Mouse (Mus musculus): ENCODE data around the gene Nf1. TPM values are rescaled to one million over a fixed set of nuclear protein-coding genes. Genes with fewer than 3 reads are reported as not detected.

Nf1 gene
- polyA plus RNA-seq, 1 experiment from 2014 or later, result 7.9 TPM

DNA sequence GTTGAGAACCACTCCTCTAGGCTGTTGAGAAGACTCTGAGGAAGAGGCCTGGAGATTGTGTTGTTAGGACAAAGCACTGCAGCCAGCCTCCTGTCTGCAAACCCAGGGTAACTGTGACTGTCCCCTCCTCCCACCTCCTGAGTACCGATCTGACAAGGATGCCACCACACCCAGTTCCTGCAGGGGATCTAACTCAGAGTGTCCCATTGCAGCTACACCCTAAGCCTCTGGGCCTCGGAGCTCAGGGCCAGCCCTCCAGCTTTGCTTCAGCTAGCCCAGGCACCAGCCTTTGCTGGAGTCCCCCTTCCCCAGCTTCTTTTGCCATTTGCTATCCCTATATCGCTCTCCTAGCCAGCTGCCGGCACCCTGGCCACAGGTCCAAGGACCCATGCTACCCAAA is 274.2 kb downstream of the Nf1 start:
- Histone ChIP-seq H3K36me3 (no peaks in the 10 kb centered on the region), H3K4me3 (no peak overlapping the region), H3K4me2 (replicated peaks) (no peak overlapping the region), H3K27me3 (no peaks in the 10 kb centered on the region), H3K27ac (no peak overlapping the region), H3K9me3 (no peaks in the 10 kb centered on the region), H3K4me1 (peaks cover 25% of the 10 kb centered on the region), H3K9ac (no peak overlapping the region)
- 53% methylated on average over 4 of the region's 4 CpGs for WGBS
- ATAC-seq (ENCODE audit: low FRiP score, low read depth), result no peak

DNA sequence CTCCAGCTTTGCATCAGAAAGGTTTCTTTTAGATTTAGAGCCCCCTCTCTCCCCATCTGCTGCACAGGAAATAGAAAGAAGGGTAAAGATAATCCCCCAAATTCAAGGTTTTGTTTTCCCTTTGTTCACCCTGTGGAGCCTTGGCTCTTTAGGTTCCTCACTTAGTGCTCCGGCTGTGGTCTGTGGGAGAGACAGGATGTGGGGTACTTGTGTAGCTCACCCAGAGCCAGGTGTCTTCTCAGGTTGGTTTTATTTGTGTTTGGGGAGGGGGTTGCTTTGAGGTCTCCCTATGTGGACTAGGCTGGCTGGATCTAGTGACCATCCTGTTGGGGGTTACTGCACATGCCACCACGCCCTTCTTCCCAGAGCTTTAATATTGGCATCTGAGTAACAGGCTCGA is 275.4 kb downstream of the Nf1 start:
- Histone ChIP-seq H3K4me3 (no peak overlapping the region), H3K4me2 (replicated peaks) (no peak overlapping the region), H3K27ac (no peak overlapping the region), H3K9me3 (no peaks in the 10 kb centered on the region), H3K9ac (no peak overlapping the region), H3K27me3 (no peaks in the 10 kb centered on the region), H3K4me1 (peaks cover 25% of the 10 kb centered on the region), H3K36me3 (no peaks in the 10 kb centered on the region)
- no peak for ATAC-seq (ENCODE audit: low FRiP score, low read depth)
- WGBS, result 82% methylated on average over 3 of the region's 3 CpGs

DNA sequence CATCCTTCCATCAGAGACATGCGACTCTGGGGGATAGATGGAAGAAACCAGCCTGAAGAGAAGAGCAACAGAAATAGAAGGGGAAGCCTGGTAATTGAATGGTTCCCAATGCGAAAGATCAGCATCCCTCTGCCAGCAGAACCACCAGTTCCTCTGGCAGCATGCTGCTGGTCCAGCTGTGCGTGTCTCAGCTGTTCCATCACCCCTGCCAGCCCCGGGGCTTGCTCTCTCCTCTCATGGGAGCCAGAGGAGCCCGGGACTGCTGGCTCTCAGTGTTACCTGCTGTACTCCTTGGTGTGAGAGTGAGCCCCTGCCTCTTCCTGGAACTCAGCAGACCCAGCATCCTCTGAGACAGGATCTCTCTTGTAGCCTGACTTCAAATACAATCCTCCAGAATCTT is 276.4 kb downstream of the Nf1 start:
- ATAC-seq (ENCODE audit: low FRiP score, low read depth), result no peak
- H3K4me1 ChIP-seq, result peaks cover 21% of the 10 kb centered on the region
- H3K4me3 ChIP-seq, result no peak overlapping the region
- H3K4me2 ChIP-seq (replicated peaks), result no peak overlapping the region
- H3K27ac ChIP-seq, result no peak overlapping the region
- H3K27me3 ChIP-seq, result no peaks in the 10 kb centered on the region
- WGBS, result 60% methylated on average over 5 of the region's 5 CpGs
- no peak overlapping the region for H3K9ac ChIP-seq
- H3K9me3 ChIP-seq, result no peaks in the 10 kb centered on the region
- H3K36me3 ChIP-seq, result no peaks in the 10 kb centered on the region

GRCm38 (mm10) chr11:79617991-79618390 is 278.5 kb downstream of the Nf1 start:
- no peak for ATAC-seq (ENCODE audit: low FRiP score, low read depth)
- H3K4me1 ChIP-seq, result peaks cover 2% of the 10 kb centered on the region; the same call in 1 of the 2 replicates
- WGBS, result 85% methylated on average over 8 of the region's 8 CpGs
- no peaks in the 10 kb centered on the region for H3K36me3 ChIP-seq
- no peak overlapping the region for H3K4me3 ChIP-seq
- no peak overlapping the region for H3K9ac ChIP-seq
- H3K4me2 ChIP-seq (replicated peaks), result no peak overlapping the region
- no peak overlapping the region for H3K27ac ChIP-seq
- H3K27me3 ChIP-seq, result no peaks in the 10 kb centered on the region
- no peaks in the 10 kb centered on the region for H3K9me3 ChIP-seq

DNA sequence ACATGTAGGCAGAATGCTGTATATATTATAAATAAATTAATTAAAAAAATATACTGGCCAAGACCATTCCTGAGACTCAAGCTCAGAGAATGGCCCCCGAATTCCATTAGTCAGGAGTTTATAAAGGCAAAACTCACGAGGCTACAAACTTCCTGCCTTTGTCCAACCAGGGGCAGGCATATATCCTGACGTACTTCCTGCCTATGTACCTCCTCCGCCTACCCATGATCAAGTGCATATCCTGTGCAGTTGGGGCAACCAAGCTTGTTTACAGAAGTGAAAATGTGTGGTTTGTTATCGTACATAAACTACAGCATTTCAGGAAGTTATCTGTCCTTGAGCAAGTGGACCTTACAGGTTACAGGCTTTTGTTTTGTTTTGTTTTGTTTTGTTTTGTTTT is 283.5 kb downstream of the Nf1 start:
- no peak for ATAC-seq (ENCODE audit: low FRiP score, low read depth)
- WGBS, result 84% methylated on average over 5 of the region's 5 CpGs
- no peak overlapping the region for H3K9ac ChIP-seq
- H3K9me3 ChIP-seq, result no peaks in the 10 kb centered on the region
- H3K27ac ChIP-seq, result no peak overlapping the region
- peaks cover 8% of the 10 kb centered on the region for H3K4me1 ChIP-seq
- no peaks in the 10 kb centered on the region for H3K27me3 ChIP-seq
- H3K4me2 ChIP-seq (replicated peaks), result no peak overlapping the region
- H3K4me3 ChIP-seq, result no peak overlapping the region
- no peaks in the 10 kb centered on the region for H3K36me3 ChIP-seq

GRCm38 (mm10) chr11:79624801-79625302 is 285.4 kb downstream of the Nf1 start:
- H3K36me3 ChIP-seq, result no peaks in the 10 kb centered on the region
- H3K9me3 ChIP-seq, result no peaks in the 10 kb centered on the region
- H3K4me2 ChIP-seq (replicated peaks), result no peak overlapping the region
- ATAC-seq (ENCODE audit: low FRiP score, low read depth), result 0 out of 2 replicates have a peak, but pooled peaks have one; percentile 40
- no peak overlapping the region for H3K27ac ChIP-seq
- H3K27me3 ChIP-seq, result no peaks in the 10 kb centered on the region
- H3K4me1 ChIP-seq, result peaks cover 14% of the 10 kb centered on the region
- H3K4me3 ChIP-seq, result no peak overlapping the region
- H3K9ac ChIP-seq, result no peak overlapping the region
- 11% methylated on average over 4 of the region's 4 CpGs for WGBS

DNA sequence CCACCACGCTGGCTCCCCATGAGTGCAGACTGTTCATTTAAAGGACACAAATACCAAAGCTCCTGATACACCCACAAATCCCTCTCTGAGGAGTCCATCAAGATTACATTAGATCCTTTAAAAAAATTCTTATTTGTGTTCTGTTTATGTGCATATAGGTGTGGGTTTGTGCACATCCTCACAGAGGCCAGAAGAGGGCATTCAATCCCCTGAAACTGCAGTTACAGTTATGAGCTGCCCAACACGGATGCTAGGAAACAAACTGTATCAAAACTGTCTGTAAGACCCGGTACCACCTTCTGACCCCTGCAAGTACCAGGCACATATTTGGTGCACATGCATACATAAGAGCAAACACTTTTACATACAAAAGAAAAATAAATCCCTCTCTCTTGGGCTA is 289.2 kb downstream of the Nf1 start:
- Histone ChIP-seq H3K27me3 (no peaks in the 10 kb centered on the region), H3K36me3 (no peaks in the 10 kb centered on the region), H3K9ac (no peak overlapping the region), H3K4me1 (peaks cover 22% of the 10 kb centered on the region), H3K4me2 (replicated peaks) (no peak overlapping the region), H3K9me3 (no peaks in the 10 kb centered on the region), H3K4me3 (no peak overlapping the region), H3K27ac (no peak overlapping the region)
- WGBS, result 66% methylated on average over 3 of the region's 3 CpGs
- ATAC-seq (ENCODE audit: low FRiP score, low read depth), result no peak

DNA sequence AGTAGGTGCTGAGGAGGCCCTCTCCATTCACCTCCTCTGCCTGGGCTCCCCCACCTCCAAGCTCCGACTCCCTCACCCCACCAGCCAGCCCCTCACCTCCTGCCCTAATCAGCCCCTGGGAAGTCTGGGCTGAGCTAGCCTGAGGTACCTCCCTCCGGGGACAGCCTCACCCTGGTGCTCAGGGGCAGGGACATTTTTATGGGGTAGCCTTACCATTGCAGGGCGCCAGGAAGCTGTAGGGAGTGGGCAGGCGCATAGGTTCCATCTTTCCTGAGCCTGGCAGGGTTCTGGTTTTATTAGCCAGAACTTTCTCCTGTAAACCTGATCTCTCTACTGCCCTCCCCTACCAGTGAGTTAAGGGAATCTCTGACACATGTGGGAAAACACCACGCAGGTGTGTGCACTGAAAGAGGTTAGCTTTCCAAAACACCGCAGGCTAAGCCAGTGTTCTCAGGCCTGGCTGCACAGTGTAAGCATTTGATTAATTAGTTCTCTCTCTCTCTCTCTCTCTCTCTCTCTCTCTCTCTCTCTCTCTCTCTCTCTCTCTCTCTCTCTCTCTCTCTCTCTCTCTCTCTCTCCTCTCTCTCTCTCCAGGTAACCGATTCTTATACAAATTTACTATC is 290.4 kb downstream of the Nf1 start:
- H3K9me3 ChIP-seq, result no peaks in the 10 kb centered on the region
- H3K4me3 ChIP-seq, result no peak overlapping the region
- H3K27me3 ChIP-seq, result no peaks in the 10 kb centered on the region
- no peak for ATAC-seq (ENCODE audit: low FRiP score, low read depth)
- no peak overlapping the region for H3K4me2 ChIP-seq (replicated peaks)
- no peak overlapping the region for H3K9ac ChIP-seq
- peak overlapping the region; percentile 58 for H3K27ac ChIP-seq
- 33% methylated on average over 7 of the region's 7 CpGs for WGBS
- H3K36me3 ChIP-seq, result no peaks in the 10 kb centered on the region
- H3K4me1 ChIP-seq, result peaks cover 22% of the 10 kb centered on the region

GRCm38 (mm10) chr11:79630521-79630920 is 291.0 kb downstream of the Nf1 start:
- WGBS, result 44% methylated on average over 6 of the region's 6 CpGs
- Histone ChIP-seq H3K9me3 (no peaks in the 10 kb centered on the region; the same call in 1 of the 2 replicates), H3K27ac (peak overlapping the region; percentile 58; the same call in 1 of the 2 replicates), H3K4me3 (no peak overlapping the region), H3K9ac (0 out of 2 replicates have a peak overlapping the region, but pooled peaks have one; percentile 19), H3K4me1 (peaks cover 15% of the 10 kb centered on the region), H3K4me2 (replicated peaks) (no peak overlapping the region), H3K36me3 (no peaks in the 10 kb centered on the region), H3K27me3 (no peaks in the 10 kb centered on the region)
- ATAC-seq (ENCODE audit: low FRiP score, low read depth), result no peak

Other genes starting within 250 kb of the Nf1 start
- 3.7 and 4.2 TPM in 2 replicates for gene Ksr1, start 193.3 kb upstream of the Nf1 start, polyA plus RNA-seq (2015; fragmentation: Nextera tagmentation; extraction: Ambion mirVana)
- gene Wsb1, start 85.0 kb upstream of the Nf1 start, polyA plus RNA-seq (2015; fragmentation: Nextera tagmentation; extraction: Ambion mirVana), result 421 and 432 TPM in 2 replicates
- gene Gm9964, start 42.8 kb upstream of the Nf1 start, polyA plus RNA-seq (2015; fragmentation: Nextera tagmentation; extraction: Ambion mirVana), result not detected in 2 replicates
- 0.19 and 0.28 TPM in 2 replicates for gene Omg, start 164.4 kb downstream of the Nf1 start, polyA plus RNA-seq (2015; fragmentation: Nextera tagmentation; extraction: Ambion mirVana)
- 0.29 and 0.68 TPM in 2 replicates for gene Evi2b, start 184.1 kb downstream of the Nf1 start, polyA plus RNA-seq (2015; fragmentation: Nextera tagmentation; extraction: Ambion mirVana)
- 0.84 and 0.99 TPM in 2 replicates for gene Evi2, start 190.9 kb downstream of the Nf1 start, polyA plus RNA-seq (2015; fragmentation: Nextera tagmentation; extraction: Ambion mirVana)
- gene Evi2a, start 190.9 kb downstream of the Nf1 start, polyA plus RNA-seq (2015; fragmentation: Nextera tagmentation; extraction: Ambion mirVana), result 4.0 and 4.1 TPM in 2 replicates

Measured in limb, embryonic 13.5 days (tissue).